Mouse (Mus musculus): ENCODE data around the gene Usp45. TPM values are rescaled to one million over a fixed set of nuclear protein-coding genes. Genes with fewer than 3 reads are reported as not detected.

Usp45 gene
- polyA plus RNA-seq, 1 experiment from 2014 or later: 10.9 TPM

GRCm38 (mm10) chr4:21885831-21886230, 118.9 kb downstream of the Usp45 start:
- 92% methylated on average over 8 of the region's 8 CpGs for WGBS
- no peaks in the 10 kb centered on the region for H3K4me1 ChIP-seq

More at GRCm38 (mm10) chr4:21885831-21886230, 118.9 kb downstream of the Usp45 start:
- Histone ChIP-seq H3K27ac (replicated peaks) (no peak overlapping the region), H3K4me3 (no peak overlapping the region), H3K9me3 (replicated peaks) (no peaks in the 10 kb centered on the region), H3K36me3 (no peaks in the 10 kb centered on the region), H3K27me3 (ENCODE audit: low read depth, poor library complexity, severe bottlenecking) (no peaks in the 10 kb centered on the region)
- no peak for DNase-seq (ENCODE audit: low spot score)

Other genes starting within 250 kb of the Usp45 start
- gene Prdm13, start 81.2 kb upstream of the Usp45 start, polyA plus RNA-seq (2016; fragmentation: Nextera tagmentation; extraction: Ambion mirVana): 0.06 and 0.15 TPM in 2 replicates
- gene Ccnc, start 39.5 kb upstream of the Usp45 start, polyA plus RNA-seq (2016; fragmentation: Nextera tagmentation; extraction: Ambion mirVana): 67.5 and 67.9 TPM in 2 replicates
- 27.3 and 29.3 TPM in 2 replicates for gene Tstd3, start 56 bp downstream of the Usp45 start, polyA plus RNA-seq (2016; fragmentation: Nextera tagmentation; extraction: Ambion mirVana)
- gene Pnisr, start 80.4 kb downstream of the Usp45 start, polyA plus RNA-seq (2016; fragmentation: Nextera tagmentation; extraction: Ambion mirVana): 144 and 163 TPM in 2 replicates
- 11.7 and 12.0 TPM in 2 replicates for gene Coq3, start 112.5 kb downstream of the Usp45 start, polyA plus RNA-seq (2016; fragmentation: Nextera tagmentation; extraction: Ambion mirVana)
- gene Faxc, start 164.2 kb downstream of the Usp45 start, polyA plus RNA-seq (2016; fragmentation: Nextera tagmentation; extraction: Ambion mirVana): 9.6 and 13.3 TPM in 2 replicates